Mouse (Mus musculus) 3134 (cell line): ENCODE data around the gene Cela1.
A peak's percentile ranks its signal among the peaks of the same experiment; 100 is the strongest.

Experiments used
- DNase-seq: peaks from one replicate; pipeline ENCODE4 v3.0.0-alpha.2; 2011; ENCODE audit warnings: low spot score; ENCODE audit not compliant: insufficient read length; ENCODE audit errors: extremely low read depth

Gene Cela1

DNA sequence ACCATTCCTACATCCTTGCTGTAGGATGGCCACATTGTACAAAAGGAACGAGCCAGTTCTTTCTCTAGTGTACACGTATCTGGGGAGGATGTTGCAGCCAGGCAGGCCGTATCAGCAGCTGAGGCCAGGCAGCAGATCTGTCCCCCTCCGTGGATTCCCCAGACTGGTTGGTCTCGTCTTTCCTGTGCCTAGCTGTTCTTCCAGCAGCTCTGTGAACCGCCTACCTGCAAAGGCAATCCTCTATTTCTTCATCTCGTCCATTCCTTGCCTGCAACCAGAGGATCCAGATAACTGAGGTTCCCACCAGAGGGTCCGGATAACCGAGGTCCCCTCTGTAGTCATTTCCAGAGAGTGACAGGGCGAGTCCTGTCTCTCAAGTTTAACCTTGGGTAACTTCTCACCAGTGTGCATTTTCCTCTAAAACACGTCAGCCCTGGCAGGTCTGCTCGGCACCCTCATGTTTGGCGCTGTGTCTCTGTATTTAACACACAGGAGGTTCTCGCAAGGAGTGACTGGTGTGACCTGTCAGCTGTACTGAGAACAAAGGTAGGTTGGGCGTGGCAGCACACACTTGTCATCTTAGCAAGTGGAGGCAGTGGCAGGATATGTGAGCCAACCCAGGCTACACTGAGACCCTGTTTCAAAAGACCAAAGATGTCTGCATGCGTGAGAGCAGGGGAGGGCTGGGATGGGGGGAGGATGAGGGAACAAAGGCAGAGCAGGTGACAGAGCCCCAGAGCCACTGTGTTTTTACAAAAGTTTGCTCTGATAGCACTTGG lies 47.6 kb downstream of the Cela1 start:
- no peak for DNase-seq

DNA sequence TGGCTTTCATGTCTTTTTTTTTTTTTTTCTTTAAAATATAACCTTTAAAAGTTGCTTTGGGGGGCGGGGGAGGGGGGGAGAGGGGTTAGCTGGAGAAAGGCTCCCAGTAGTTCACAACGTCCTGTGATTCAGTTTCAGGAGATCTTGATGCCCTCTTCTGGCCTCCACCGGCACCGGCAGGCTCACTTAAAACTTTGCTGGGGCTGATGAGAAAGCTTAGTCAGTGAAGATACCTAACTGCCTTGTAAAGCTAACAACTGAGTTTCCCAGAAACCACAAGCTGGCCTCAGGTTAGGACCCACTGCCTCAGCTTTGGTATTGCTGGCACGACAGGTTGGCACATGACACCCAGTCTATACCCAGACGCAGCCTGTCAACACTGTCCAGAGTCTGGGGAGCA lies 50.1 kb downstream of the Cela1 start:
- DNase-seq, result no peak

DNA sequence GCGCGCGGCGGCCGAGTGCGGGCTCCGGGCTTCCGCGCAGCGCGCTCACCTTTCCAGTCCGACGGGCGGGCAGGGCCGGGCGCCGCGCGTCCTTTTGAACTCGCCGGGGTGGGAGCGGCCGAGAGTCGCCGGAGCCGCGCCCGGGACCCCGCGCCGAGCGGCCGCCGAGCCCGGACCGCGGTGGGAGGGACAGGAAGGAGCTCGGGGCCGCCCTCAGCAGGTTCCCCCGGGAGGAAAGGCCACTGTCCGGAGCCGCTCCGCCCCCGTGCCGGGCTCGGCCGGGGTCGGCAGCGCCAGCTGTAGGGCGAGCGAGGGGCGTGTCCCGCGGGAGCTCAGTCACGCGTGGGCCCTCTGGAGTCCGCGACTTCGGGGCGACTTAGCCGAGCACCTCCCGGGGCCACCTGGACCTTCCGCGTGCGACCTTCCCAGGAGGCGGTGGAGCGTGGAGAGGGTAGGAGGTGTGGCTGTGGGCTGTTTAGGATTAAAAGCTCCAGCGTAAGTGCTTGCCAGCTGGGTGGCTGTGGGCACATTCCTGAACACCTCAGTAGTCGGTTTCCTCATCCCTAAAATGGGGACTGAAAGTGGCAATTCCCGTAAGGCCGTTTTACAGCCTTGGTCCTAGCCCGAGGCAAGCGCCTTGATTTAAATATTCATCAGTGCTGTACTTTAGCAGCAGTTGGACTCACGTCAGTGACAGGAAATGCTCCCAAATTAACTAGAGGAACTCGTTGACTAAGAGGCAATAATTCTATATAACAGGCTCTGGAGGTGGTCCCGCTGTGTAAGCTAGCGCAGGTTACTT lies 50.8 kb downstream of the Cela1 start, which contains the start of gene Smagp:
Gene Smagp (minus strand): TSS at position 241 of the 802 bp plus-strand sequence.
- no peak for DNase-seq

DNA sequence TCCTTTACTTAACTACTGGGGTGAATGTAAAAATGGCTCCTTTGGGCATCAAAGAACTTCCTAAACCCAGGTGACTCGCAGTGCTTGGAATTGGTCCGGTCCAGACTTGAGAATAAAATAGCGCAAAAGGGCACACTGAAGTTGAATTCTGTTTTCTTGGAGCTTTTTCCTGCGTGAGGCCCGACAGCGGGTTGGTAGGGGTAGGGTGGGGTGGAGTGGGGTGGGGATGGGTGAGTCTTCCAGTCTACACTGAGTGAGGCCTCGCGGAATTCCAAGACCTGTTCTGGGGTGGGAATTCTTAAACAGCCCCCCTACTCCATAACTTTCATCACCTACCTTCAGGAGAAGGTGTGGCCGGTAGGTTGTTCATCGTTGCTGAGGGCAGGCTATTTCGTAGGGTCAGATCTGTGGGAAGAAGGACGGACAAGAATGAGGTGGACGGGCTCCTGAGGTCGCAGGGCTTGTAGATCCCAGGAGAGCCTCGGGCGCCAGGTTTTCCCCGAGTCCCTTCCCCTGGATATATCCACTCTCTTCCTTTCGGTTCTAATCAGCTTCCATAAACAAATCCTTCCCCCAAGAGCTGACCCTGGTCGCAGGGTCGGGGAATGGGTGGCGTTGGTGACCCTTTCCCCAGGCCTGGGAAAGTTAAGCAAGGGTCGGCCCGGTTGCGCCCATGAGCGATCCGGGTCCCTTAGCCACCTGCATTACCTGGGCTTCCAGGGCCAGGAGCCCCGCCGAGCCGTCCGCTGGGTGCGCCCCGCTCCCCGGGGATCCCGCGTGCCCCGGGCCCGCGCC lies 51.7 kb downstream of the Cela1 start:
- DNase-seq, result no peak

DNA sequence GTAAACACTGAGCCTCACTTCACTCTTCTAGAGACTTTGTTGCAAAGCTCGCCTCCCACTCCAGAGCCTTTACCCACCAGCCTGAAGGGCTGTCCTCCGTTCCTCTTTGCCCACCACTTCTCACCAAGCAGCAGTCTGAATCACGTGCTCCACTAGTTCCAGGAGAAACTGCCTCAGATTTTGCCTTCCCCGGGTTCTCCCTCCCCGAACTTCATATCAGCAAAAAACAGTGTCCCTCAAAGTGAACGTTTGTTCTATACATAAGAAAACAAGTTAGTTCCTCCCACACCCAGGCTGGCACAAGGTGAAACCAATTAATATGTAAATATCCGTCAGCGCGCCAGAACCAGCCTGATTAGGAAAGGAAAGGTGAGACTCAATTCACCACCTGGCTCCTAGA lies 52.5 kb downstream of the Cela1 start:
- no peak for DNase-seq

DNA sequence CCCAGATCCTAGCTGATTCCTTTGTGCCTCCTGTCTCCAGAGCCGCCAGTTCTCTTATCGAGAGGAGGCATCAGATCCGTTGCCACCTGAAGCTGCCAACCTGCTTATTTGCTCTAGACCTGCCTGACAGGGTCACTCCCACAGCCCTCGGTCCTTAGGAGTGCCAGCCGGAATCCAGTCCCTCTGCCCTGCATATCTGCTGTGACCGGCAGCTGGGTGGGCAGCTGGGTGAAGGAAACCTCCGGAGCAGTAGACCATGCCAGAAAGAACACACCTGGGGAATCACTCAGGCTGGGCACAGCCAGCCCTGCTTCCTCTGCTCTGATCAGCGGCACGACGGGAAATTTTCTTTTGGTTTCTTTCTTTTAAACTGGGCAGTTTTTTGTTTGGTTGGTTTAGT lies 54.4 kb downstream of the Cela1 start:
- DNase-seq, result no peak

DNA sequence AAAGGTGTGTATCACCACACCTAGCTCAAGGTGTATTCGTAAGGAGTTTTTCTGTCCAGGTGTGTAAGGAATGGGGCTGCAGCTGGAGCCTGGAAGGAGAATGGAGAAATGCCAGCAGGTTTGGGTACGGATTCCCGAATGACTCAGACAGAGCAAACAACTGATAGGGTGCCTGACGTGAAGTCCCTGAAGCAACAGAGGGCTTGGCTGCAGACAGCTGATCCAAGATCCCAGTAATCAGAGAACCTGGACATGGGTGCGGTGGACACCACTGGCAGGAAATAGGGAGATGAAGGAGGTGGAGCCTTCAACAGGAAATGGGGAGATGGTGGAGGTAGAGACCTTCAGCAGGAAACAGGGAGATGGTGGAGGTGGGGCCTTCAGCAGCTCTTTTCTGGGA lies 55.4 kb downstream of the Cela1 start:
- DNase-seq, result no peak

DNA sequence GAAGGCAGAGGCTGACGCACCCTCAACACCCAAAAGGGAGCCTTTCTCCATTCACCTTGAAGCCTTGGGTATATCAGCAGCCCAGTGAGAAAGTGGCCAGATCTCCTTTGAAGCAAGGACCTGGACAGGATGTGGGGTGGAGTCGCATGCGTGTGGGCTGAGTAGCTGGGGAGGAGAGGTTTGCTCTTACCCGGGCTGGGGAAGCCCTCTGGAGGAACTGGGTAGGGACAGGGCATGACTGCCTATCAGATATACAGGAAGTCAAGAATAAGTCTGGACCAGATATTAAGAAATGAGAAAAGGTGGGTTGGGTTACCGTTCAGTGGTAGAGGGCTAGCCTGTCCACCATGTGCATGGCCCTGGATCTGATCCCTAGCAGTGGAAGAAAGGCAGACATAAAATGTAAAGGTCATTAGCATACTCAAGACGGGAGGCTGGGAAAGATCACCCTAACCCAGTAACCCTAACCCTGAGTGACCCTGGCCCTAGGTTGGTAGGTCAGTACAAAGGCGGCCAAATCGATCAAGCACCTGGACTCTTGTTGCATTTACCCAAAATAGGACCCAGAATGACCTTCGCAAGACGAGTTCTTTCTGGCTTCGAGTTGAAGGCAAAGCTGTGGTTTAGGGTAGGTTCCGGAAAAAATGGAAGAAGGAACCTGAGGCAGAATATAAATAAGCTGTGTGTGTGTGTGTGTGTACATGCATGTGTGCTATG lies 56.1 kb downstream of the Cela1 start:
- no peak for DNase-seq

DNA sequence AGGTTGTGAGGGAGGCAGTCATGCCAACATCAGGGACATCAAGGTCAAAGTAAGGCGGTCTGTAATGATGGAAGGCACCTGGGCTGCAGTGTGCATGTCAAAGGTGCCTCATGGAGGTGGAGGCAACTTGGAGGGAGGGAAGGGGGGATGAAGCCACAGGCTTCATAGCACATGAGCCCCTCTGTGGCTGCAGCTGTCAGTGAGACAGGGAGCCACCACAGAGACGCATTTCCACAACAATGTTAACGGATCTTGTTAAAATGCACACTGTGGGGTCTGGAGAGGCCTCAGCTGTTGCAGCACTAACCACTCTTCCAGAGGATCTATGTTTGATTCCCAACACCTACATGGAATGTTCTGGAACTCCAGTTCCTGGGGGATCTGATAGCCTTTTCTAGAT lies 57.6 kb downstream of the Cela1 start:
- no peak for DNase-seq

DNA sequence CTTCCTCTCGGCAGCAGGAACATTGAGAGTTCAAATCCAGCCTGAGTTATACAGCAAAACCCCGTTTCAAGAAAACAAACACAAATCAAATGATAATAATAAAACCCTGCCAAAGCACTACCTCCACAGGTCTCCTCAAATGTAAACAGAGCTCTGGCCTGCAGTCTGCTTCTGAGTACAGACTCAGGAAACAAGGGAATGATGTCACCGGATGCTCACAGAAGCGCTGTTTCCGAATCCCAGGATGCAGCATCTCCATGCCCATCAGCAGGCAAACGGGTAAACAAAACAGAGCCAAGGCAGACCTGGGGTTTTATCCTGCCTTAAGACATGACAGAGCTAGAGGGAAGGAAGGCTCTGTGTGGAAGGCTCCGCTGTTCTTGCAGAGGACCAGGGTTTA lies 58.9 kb downstream of the Cela1 start:
- no peak for DNase-seq

DNA sequence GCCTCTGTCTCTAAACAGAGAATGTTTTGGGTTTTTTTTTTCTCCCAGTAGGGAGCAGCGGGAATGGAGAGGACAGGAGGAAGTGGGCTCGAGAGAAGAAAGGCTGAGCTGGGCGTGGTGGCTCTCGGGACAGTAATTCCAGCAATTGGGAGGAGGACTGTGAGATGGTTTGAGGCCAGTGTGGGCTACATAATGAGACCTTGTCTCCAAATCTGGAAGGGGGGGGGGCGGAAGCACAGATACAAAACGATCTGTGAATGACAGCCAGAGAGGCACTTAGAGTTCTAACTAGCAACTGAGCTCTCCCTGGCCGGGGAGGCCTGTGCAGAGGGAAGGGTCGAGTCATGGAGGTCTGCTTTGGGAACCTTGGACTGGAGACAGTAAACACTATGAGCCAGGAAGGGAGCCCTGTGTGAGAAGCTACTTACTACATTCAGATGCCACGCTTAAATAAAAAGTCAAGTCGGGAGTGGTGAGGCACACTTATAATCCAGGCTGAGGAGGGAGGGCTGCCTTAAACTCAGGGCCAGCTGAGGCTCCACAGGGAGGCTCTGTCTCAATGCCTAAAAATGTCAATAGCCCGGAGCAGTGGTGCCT lies 59.8 kb downstream of the Cela1 start:
- DNase-seq, result peak; percentile 33

DNA sequence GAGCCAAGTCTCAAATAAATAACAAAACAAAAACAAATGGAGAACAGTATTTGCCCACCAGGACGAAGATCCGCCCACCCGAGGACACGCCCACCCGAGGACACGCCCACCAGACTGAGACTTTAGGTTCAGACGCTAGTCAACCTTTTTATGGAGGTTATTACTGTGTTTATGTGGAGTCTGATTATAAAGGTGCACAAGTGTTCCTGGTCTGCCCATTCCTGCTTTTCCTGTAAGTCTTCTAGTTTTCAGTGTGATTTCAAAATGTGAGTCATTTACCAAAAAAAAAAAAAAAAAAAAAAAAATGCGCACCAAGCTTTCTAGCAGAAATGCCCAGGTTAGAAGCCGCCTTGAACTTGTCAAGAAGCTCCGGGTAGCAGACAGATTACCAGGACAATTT lies 60.4 kb downstream of the Cela1 start:
- DNase-seq, result peak; percentile 55

DNA sequence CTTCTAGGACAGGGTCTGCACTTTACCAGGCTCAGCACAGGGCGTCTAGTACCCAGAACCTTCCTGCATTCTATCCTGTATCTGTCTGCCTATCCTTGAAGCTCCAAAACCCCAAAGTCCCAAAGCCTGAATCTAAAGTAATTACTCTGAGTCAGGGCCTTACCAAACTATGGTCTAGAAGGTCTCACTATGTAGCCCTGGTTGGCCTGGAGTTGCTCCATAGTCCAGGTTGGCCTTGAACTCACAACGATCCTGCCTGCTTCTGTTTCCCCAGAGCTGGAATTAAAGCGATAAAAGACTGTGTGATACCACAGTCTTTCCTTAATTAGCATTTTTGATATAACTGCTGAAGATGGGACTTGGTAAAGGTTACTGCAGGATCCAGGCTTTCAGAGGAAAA lies 63.3 kb downstream of the Cela1 start:
- DNase-seq, result no peak
